Mouse (Mus musculus): Measurements from ENCODE around the gene Dvl1. TPM values are rescaled to one million over a fixed set of nuclear protein-coding genes. Genes with fewer than 3 reads are reported as not detected.

Dvl1 gene
- polyA plus RNA-seq, 1 experiment, result 135 TPM

- Histone ChIP-seq H3K36me3 (ENCODE audit: control insufficient read depth, insufficient read depth, low read length) (peaks cover 14% of the 10 kb centered on the region), H3K4me1 (ENCODE audit: control insufficient read depth, insufficient read depth, low read length) (peaks cover 7% of the 10 kb centered on the region; the same call in 1 of the 2 replicates), H3K4me3 (ENCODE audit: control insufficient read depth, low read depth, low read length) (peak overlapping the region; percentile 95), H3K27me3 (ENCODE audit: control insufficient read depth, insufficient read depth, low read length) (no peaks in the 10 kb centered on the region), H3K27ac (ENCODE audit: control insufficient read depth, insufficient read depth, low read depth, low read length) (peak overlapping the region; percentile 93)
- no peak; the same call in 1 of the 2 replicates for TF ChIP-seq POLR2A (IDR thresholded peaks at IDR 0.05; ENCODE audit: control insufficient read depth, low read depth, low read length)
- TF ChIP-seq CTCF (IDR thresholded peaks at IDR 0.05; ENCODE audit: control insufficient read depth, insufficient read depth, insufficient replicate concordance, low read depth, low read length), result no peak
Measured at GRCm38 (mm10) chr4:155812665-155813181, 34.5 kb upstream of the Dvl1 start.

- TF ChIP-seq POLR2A (IDR thresholded peaks at IDR 0.05; ENCODE audit: control insufficient read depth, low read depth, low read length) (no peak), CTCF (IDR thresholded peaks at IDR 0.05; ENCODE audit: control insufficient read depth, insufficient read depth, insufficient replicate concordance, low read depth, low read length) (no peak)
- peaks cover 4% of the 10 kb centered on the region; the same call in 1 of the 2 replicates for H3K4me1 ChIP-seq (ENCODE audit: control insufficient read depth, insufficient read depth, low read length)
- no peak overlapping the region for H3K27ac ChIP-seq (ENCODE audit: control insufficient read depth, insufficient read depth, low read depth, low read length)
- H3K27me3 ChIP-seq (ENCODE audit: control insufficient read depth, insufficient read depth, low read length), result no peaks in the 10 kb centered on the region
- H3K36me3 ChIP-seq (ENCODE audit: control insufficient read depth, insufficient read depth, low read length), result peaks cover 12% of the 10 kb centered on the region
- no peak overlapping the region for H3K4me3 ChIP-seq (ENCODE audit: control insufficient read depth, low read depth, low read length)
Measured at GRCm38 (mm10) chr4:155817533-155817932, 29.7 kb upstream of the Dvl1 start.

DNA sequence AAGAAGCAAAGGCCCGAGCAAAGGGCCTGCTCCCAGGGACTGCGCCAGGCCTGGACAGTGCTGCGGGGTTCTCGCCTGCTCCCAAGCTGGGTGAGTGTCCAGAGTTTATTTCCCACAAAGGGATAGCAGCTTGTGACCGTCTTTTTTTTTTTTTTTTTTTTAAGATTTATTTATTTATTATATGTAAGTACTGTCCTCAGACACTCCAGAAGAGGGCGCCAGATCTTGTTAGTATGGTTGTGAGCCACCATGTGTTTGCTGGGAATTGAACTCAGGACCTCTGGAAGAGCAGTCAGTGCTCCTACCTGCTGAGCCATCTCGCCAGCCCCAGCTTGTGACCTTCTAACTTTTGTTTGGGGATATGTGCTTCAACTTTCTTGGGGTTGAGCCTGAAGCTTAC lies 26.2 kb upstream of the Dvl1 start:
- no peak overlapping the region for H3K27ac ChIP-seq (ENCODE audit: control insufficient read depth, insufficient read depth, low read depth, low read length)
- no peak overlapping the region for H3K4me3 ChIP-seq (ENCODE audit: control insufficient read depth, low read depth, low read length)
- peaks cover 6% of the 10 kb centered on the region for H3K36me3 ChIP-seq (ENCODE audit: control insufficient read depth, insufficient read depth, low read length)
- TF ChIP-seq CTCF (IDR thresholded peaks at IDR 0.05; ENCODE audit: control insufficient read depth, insufficient read depth, insufficient replicate concordance, low read depth, low read length) (no peak), POLR2A (IDR thresholded peaks at IDR 0.05; ENCODE audit: control insufficient read depth, low read depth, low read length) (no peak)
- H3K27me3 ChIP-seq (ENCODE audit: control insufficient read depth, insufficient read depth, low read length), result no peaks in the 10 kb centered on the region
- H3K4me1 ChIP-seq (ENCODE audit: control insufficient read depth, insufficient read depth, low read length), result no peaks in the 10 kb centered on the region

DNA sequence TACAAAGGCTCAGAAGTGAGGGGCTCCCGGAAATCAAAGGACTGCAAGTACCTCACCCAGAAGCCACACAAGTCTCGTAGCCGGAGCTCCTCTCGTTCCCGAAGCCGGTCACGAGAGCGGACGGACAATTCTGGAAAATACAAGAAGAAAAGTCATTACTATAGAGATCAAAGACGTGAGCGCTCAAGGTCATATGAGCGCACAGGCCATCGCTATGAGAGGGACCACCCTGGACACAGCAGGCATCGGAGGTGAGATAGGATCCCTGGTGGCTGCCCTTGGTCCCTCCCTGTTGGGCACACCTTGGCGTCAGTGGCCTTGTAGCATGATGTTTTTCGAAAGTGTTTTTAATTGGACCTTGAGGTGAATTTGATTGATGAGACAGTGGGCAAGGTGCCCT lies 23.8 kb upstream of the Dvl1 start:
- no peaks in the 10 kb centered on the region for H3K4me1 ChIP-seq (ENCODE audit: control insufficient read depth, insufficient read depth, low read length)
- H3K27me3 ChIP-seq (ENCODE audit: control insufficient read depth, insufficient read depth, low read length), result no peaks in the 10 kb centered on the region
- no peak overlapping the region for H3K4me3 ChIP-seq (ENCODE audit: control insufficient read depth, low read depth, low read length)
- no peak overlapping the region for H3K27ac ChIP-seq (ENCODE audit: control insufficient read depth, insufficient read depth, low read depth, low read length)
- H3K36me3 ChIP-seq (ENCODE audit: control insufficient read depth, insufficient read depth, low read length), result peaks cover 3% of the 10 kb centered on the region
- TF ChIP-seq POLR2A (IDR thresholded peaks at IDR 0.05; ENCODE audit: control insufficient read depth, low read depth, low read length) (no peak), CTCF (IDR thresholded peaks at IDR 0.05; ENCODE audit: control insufficient read depth, insufficient read depth, insufficient replicate concordance, low read depth, low read length) (no peak)

GRCm38 (mm10) chr4:155829866-155830265 lies 17.3 kb upstream of the Dvl1 start:
- H3K27ac ChIP-seq (ENCODE audit: control insufficient read depth, insufficient read depth, low read depth, low read length), result no peak overlapping the region
- no peak for TF ChIP-seq POLR2A (IDR thresholded peaks at IDR 0.05; ENCODE audit: control insufficient read depth, low read depth, low read length)
- TF ChIP-seq CTCF (IDR thresholded peaks at IDR 0.05; ENCODE audit: control insufficient read depth, insufficient read depth, insufficient replicate concordance, low read depth, low read length), result no peak
- no peaks in the 10 kb centered on the region for H3K36me3 ChIP-seq (ENCODE audit: control insufficient read depth, insufficient read depth, low read length)

DNA sequence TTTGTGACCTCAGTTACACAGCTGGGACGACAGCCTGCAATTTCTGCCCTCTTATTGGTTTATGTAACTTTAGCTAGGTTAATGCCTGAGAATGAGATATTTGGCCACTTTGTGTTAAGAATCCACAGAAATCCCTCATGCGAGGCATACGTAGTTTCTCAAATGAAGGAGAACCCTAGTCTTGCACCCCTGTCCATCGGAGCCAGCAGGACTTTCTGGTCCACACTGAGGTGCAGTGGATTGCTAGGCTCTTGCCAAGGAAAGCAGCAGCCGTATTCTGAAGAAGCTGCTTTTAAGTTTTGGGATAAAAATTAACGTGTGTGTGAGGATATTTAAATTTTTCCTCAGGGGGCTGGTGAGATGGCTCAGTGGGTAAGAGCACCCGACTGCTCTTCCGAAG lies 16.6 kb upstream of the Dvl1 start:
- Histone ChIP-seq H3K36me3 (ENCODE audit: control insufficient read depth, insufficient read depth, low read length) (no peaks in the 10 kb centered on the region), H3K4me3 (ENCODE audit: control insufficient read depth, low read depth, low read length) (peak overlapping the region; percentile 14), H3K4me1 (ENCODE audit: control insufficient read depth, insufficient read depth, low read length) (peaks cover 2% of the 10 kb centered on the region; the same call in 1 of the 2 replicates), H3K27ac (ENCODE audit: control insufficient read depth, insufficient read depth, low read depth, low read length) (no peak overlapping the region), H3K27me3 (ENCODE audit: control insufficient read depth, insufficient read depth, low read length) (no peaks in the 10 kb centered on the region)
- TF ChIP-seq POLR2A (IDR thresholded peaks at IDR 0.05; ENCODE audit: control insufficient read depth, low read depth, low read length) (no peak), CTCF (IDR thresholded peaks at IDR 0.05; ENCODE audit: control insufficient read depth, insufficient read depth, insufficient replicate concordance, low read depth, low read length) (no peak)

More at GRCm38 (mm10) chr4:155829866-155830265, 17.3 kb upstream of the Dvl1 start:
- Histone ChIP-seq H3K4me1 (ENCODE audit: control insufficient read depth, insufficient read depth, low read length) (peaks cover 2% of the 10 kb centered on the region; the same call in 1 of the 2 replicates), H3K4me3 (ENCODE audit: control insufficient read depth, low read depth, low read length) (no peak overlapping the region), H3K27me3 (ENCODE audit: control insufficient read depth, insufficient read depth, low read length) (no peaks in the 10 kb centered on the region)

- H3K4me1 ChIP-seq (ENCODE audit: control insufficient read depth, insufficient read depth, low read length), result peaks cover 2% of the 10 kb centered on the region; the same call in 1 of the 2 replicates
- H3K36me3 ChIP-seq (ENCODE audit: control insufficient read depth, insufficient read depth, low read length), result no peaks in the 10 kb centered on the region
- peak within 1 kb of the TSS; percentile 88 for H3K4me3 ChIP-seq (ENCODE audit: control insufficient read depth, low read depth, low read length)
- peak within 1 kb of the TSS; percentile 75 for H3K27ac ChIP-seq (ENCODE audit: control insufficient read depth, insufficient read depth, low read depth, low read length)
- peak; percentile 61 for TF ChIP-seq POLR2A (IDR thresholded peaks at IDR 0.05; ENCODE audit: control insufficient read depth, low read depth, low read length)
- peak; percentile 80; the same call in 1 of the 2 replicates for TF ChIP-seq CTCF (IDR thresholded peaks at IDR 0.05; ENCODE audit: control insufficient read depth, insufficient read depth, insufficient replicate concordance, low read depth, low read length)
- no peaks in the 10 kb centered on the region for H3K27me3 ChIP-seq (ENCODE audit: control insufficient read depth, insufficient read depth, low read length)
Measured at GRCm38 (mm10) chr4:155831205-155831766, 15.9 kb upstream of the Dvl1 start, which contains the start of gene Aurkaip1. Gene Aurkaip1, plus strand, starts transcription at chr4:155831272.

Measured in testis, adult 2 months (tissue).